Mouse (Mus musculus): ENCODE measurements around the gene Sdc4. TPM values are rescaled to one million over a fixed set of nuclear protein-coding genes. Genes with fewer than 3 reads are reported as not detected.

Sdc4 gene
- 50.7 and 62.6 TPM in 2 replicates for polyA plus RNA-seq (2015; fragmentation: Nextera tagmentation; extraction: Ambion mirVana)

DNA sequence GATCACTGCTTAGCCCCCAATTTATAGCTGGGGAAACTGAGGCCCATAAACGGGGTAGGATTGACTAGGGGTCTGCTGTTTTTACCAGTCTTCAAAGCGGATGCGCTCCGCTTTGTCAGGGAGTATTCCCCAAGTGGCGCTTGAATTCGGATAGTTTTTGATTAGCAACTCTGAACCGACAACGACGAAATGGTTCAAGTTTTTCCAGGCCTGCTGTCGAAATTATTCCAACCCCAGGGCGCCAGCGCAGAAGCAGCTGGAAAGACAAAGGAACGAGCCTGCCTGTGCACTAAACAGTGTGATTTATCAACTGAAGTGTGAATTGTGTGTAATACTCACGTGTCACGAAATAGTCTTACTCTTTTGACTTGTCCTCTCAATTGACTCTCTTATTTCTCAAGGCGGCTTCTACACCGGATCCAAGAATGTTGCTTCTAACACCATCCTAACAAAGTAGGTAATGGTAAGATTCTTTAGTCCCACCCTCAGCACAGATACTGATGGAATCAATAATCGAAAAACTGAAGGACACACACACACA is at the start of gene Sdc4:
Gene Sdc4 (minus strand): TSS at position 428 of the 541 bp plus-strand sequence.

DNA sequence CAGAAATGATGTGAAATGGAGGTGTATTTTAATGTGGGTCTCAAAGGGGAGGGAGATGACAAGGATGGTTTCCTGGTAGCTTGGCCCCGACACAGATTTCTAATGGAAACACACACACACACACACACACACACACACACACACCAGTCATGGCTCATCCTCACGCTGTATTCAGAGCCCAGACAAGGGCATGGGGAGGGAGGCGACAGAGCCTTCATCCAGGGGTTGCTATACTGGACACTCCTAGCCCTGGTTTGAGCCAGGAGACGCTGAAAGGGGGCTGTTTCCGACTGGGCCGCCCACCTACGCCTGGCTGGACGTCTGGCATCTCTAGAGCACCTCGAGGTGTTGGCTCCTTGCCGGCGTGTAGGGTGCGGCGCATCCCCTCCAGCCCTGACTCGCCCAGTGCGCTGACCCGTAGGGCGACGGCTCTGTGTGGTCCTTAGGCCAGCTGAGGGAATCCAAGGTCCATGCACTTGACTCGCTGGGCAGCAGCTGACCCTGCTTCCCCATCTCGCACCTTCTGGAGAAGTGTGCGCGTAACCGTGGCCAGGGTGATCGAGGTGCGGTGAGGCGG is 42.1 kb upstream of the Sdc4 start, which contains the start of gene Dbndd2:
Gene Dbndd2 (plus strand): TSS at position 426 of the 577 bp plus-strand sequence.

DNA sequence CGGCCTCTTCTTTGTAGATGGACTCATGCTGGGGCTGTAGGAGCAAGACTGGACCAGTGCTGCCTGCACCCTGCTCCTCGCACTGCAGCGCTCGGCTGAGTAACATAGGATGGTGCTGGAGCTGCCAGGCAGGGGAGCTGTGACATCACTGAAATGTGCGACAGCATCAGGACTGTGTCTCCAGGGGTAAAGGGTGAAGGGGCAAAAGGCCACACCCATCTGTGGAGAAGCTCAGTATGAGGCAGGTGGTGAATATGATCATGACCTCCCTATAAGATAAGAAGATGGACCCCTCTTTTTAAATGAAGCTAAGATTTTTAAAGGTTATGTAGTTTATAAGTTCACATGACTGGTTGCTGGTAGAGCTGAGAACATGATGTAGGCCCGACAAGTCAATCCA is 29.9 kb upstream of the Sdc4 start, which contains the start of gene Trp53tg5:
Gene Trp53tg5 (minus strand): TSS at position 101 of the 400 bp plus-strand sequence.

DNA sequence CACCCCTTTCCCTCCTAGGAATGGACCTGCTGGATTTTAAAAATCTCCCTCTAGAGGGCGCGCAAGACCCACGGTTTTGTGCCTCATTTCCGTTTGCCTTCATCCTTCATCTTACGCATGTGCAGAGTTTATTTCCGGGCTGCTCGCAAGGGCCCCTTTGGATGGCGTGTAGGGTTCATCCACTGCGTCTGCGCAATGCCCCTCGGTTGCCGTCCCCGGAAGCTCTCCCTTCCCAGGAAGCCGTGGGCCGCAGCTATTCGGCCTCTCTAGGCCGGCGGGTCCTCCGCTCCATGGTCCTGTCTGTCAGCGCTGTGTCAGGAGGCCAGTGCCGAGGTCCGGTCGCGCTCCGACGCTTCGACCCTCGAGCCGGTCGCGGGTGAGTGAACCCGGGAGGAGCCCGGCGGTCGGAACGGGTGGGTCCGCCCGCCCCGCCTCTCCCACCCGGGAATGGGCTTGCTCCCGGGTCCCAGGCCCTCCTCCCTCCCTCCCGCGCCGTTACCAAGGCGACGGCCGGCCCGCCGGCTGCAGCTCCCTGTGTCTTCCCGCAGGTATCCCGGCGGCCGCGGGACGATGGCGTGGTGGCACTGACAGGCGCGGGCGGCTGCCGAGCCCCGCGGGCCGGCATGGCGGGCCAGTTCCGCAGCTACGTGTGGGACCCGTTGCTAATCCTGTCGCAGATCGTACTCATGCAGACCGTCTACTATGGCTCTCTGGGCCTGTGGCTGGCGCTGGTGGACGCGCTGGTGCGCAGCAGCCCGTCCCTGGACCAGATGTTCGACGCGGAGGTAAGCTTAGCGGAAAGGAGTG is 17.3 kb upstream of the Sdc4 start, which contains the start of gene Gm20458:
Gene Gm20458 (plus strand): TSS at position 223 of the 807 bp plus-strand sequence.

DNA sequence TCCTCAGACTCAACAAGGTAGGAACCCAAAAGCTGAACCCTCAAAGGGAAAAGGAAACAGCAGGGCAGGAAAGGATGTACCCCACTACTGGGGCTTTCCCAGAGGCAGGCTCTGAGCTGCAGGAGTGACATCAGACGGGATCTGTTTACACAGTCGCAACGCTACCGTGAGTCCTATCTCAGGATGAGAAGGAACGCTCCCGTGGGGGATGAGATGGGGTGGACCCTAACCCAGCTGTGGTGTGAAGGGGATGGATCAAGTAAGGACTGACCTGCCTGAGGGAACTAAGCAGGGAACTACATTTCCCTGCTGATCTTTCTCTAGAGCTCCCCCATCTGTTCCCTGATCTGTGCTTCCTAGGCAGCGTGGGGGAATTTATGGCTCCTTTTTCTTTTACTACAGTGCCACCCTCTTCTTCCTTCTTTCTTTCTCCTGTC is 13.2 kb upstream of the Sdc4 start, which contains the start of gene Sys1:
Gene Sys1 (plus strand): TSS at position 101 of the 437 bp plus-strand sequence.

DNA sequence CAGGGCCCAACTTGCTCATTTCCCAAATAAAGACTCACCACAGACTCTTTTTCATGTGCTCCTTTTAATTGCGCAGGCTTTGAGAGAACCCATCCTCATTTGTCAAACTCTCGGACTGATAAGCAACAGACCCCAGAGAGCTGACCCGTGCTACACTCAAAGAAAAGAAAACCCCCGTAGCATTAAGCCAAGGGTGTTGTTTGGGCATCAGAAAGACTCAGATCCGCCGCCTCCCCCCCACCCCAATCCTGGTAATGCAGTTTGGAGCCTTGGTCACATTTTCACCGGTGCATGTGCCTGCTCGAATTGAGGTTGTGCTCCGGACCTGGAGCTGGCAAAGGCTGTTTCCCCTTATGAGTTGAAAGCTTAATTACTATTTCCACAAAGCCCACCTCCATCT is 38.6 kb downstream of the Sdc4 start, which contains the start of gene Matn4:
Gene Matn4 (minus strand): TSS at position 101 of the 400 bp plus-strand sequence.

DNA sequence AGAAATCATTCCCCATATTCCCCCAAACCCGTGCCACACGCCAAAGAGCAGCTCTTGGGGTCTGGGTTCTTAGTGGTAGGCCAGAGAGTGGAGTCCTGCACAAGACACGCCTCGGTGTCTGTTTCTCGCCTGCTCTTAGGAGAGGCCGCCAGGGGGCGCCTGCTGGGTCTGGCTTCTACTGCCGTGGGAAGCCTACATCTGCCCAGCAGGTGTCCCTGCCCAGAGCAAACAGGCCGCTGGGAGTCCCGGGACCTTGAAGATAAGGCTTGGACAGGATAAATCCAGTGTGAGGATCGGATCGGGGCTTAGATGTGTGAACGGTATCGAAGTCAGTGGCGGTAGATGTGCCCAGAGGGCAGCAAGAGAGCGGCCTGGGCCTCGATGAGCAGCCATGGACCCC is 40.8 kb downstream of the Sdc4 start, which contains the start of gene Rbpjl:
Gene Rbpjl (plus strand): TSS at position 236 of the 400 bp plus-strand sequence.

DNA sequence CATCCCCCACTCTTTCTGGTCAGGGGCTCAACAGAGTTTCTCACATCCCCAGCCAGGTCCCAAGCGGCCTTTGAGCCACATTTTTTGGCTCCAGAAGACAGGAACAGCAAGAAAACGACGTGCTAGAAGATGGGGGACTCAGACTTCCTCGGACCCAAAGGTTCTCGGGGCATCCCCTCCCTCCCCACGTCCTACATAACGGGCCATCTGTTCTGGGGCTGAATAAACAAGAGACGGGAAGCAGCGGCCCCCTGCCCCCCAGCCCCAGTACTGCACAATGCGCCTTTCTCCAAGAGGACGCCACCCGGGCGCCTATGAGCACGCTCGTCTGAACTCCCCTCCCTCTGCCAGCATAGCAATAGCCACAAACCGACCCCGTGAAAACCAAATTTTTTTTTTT is 54.7 kb downstream of the Sdc4 start, which contains the start of gene Slpi:
Gene Slpi (minus strand): TSS at position 76 of the 400 bp plus-strand sequence.

Other genes starting within 250 kb of the Sdc4 start
- 0.41 TPM in 1 of 2 replicates, not detected in the other for gene Wfdc15a, start 243.8 kb downstream of the Sdc4 start, polyA plus RNA-seq (2015; fragmentation: Nextera tagmentation; extraction: Ambion mirVana)
- gene Wfdc15b, start 222.2 kb downstream of the Sdc4 start, polyA plus RNA-seq (2015; fragmentation: Nextera tagmentation; extraction: Ambion mirVana), result 2.6 and 3.9 TPM in 2 replicates
- not detected in 2 replicates for gene Svs2, start 205.4 kb downstream of the Sdc4 start, polyA plus RNA-seq (2015; fragmentation: Nextera tagmentation; extraction: Ambion mirVana)
- gene Svs3b, start 187.2 kb downstream of the Sdc4 start, polyA plus RNA-seq (2015; fragmentation: Nextera tagmentation; extraction: Ambion mirVana), result not detected in 2 replicates
- not detected in 2 replicates for gene Svs4, start 165.4 kb downstream of the Sdc4 start, polyA plus RNA-seq (2015; fragmentation: Nextera tagmentation; extraction: Ambion mirVana)
- not detected in 2 replicates for gene Svs3a, start 154.6 kb downstream of the Sdc4 start, polyA plus RNA-seq (2015; fragmentation: Nextera tagmentation; extraction: Ambion mirVana)
- not detected in 2 replicates for gene Svs6, start 127.1 kb downstream of the Sdc4 start, polyA plus RNA-seq (2015; fragmentation: Nextera tagmentation; extraction: Ambion mirVana)
- gene Svs5, start 111.1 kb downstream of the Sdc4 start, polyA plus RNA-seq (2015; fragmentation: Nextera tagmentation; extraction: Ambion mirVana), result 0.23 TPM in 1 of 2 replicates, not detected in the other
- gene Slpi, start 54.8 kb downstream of the Sdc4 start, polyA plus RNA-seq (2015; fragmentation: Nextera tagmentation; extraction: Ambion mirVana), result 86.2 and 166 TPM in 2 replicates
- gene Rbpjl, start 40.7 kb downstream of the Sdc4 start, polyA plus RNA-seq (2015; fragmentation: Nextera tagmentation; extraction: Ambion mirVana), result 0.21 and 0.22 TPM in 2 replicates
- gene Matn4, start 38.7 kb downstream of the Sdc4 start, polyA plus RNA-seq (2015; fragmentation: Nextera tagmentation; extraction: Ambion mirVana), result 3.6 and 5.5 TPM in 2 replicates
- 49.8 and 57.1 TPM in 2 replicates for gene Sys1, start 13.1 kb upstream of the Sdc4 start, polyA plus RNA-seq (2015; fragmentation: Nextera tagmentation; extraction: Ambion mirVana)
- 16.1 and 24.0 TPM in 2 replicates for gene Gm20458, start 17.1 kb upstream of the Sdc4 start, polyA plus RNA-seq (2015; fragmentation: Nextera tagmentation; extraction: Ambion mirVana)
- gene Trp53tg5, start 29.8 kb upstream of the Sdc4 start, polyA plus RNA-seq (2015; fragmentation: Nextera tagmentation; extraction: Ambion mirVana), result not detected in 2 replicates
- gene Dbndd2, start 42.2 kb upstream of the Sdc4 start, polyA plus RNA-seq (2015; fragmentation: Nextera tagmentation; extraction: Ambion mirVana), result 7.4 and 25.1 TPM in 2 replicates
- gene Pigt, start 53.6 kb upstream of the Sdc4 start, polyA plus RNA-seq (2015; fragmentation: Nextera tagmentation; extraction: Ambion mirVana), result 60.4 and 73.4 TPM in 2 replicates
- 3.7 and 24.5 TPM in 2 replicates for gene Wfdc2, start 118.5 kb upstream of the Sdc4 start, polyA plus RNA-seq (2015; fragmentation: Nextera tagmentation; extraction: Ambion mirVana)
- not detected in 2 replicates for gene Spint3, start 129.6 kb upstream of the Sdc4 start, polyA plus RNA-seq (2015; fragmentation: Nextera tagmentation; extraction: Ambion mirVana)
- gene Wfdc6a, start 141.6 kb upstream of the Sdc4 start, polyA plus RNA-seq (2015; fragmentation: Nextera tagmentation; extraction: Ambion mirVana), result 2.2 TPM in 2 replicates
- 0.18 TPM in 1 of 2 replicates, not detected in the other for gene Eppin, start 149.7 kb upstream of the Sdc4 start, polyA plus RNA-seq (2015; fragmentation: Nextera tagmentation; extraction: Ambion mirVana)
- gene Wfdc6b, start 169.6 kb upstream of the Sdc4 start, polyA plus RNA-seq (2015; fragmentation: Nextera tagmentation; extraction: Ambion mirVana), result not detected in 2 replicates
- 0.26 TPM in 1 of 2 replicates, not detected in the other for gene Wfdc8, start 169.7 kb upstream of the Sdc4 start, polyA plus RNA-seq (2015; fragmentation: Nextera tagmentation; extraction: Ambion mirVana)
- gene Wfdc16, start 194.9 kb upstream of the Sdc4 start, polyA plus RNA-seq (2015; fragmentation: Nextera tagmentation; extraction: Ambion mirVana), result not detected in 2 replicates
- 0.33 TPM in 1 of 2 replicates, not detected in the other for gene Wfdc10, start 212.2 kb upstream of the Sdc4 start, polyA plus RNA-seq (2015; fragmentation: Nextera tagmentation; extraction: Ambion mirVana)
- gene Wfdc9, start 212.7 kb upstream of the Sdc4 start, polyA plus RNA-seq (2015; fragmentation: Nextera tagmentation; extraction: Ambion mirVana), result not detected in 2 replicates
- not detected in 2 replicates for gene Wfdc11, start 230.2 kb upstream of the Sdc4 start, polyA plus RNA-seq (2015; fragmentation: Nextera tagmentation; extraction: Ambion mirVana)
- gene Wfdc13, start 241.2 kb upstream of the Sdc4 start, polyA plus RNA-seq (2015; fragmentation: Nextera tagmentation; extraction: Ambion mirVana), result 0.21 and 0.61 TPM in 2 replicates